Mouse (Mus musculus) T-helper 1 cell (primary cell): ENCODE measurements around the gene Apoe.
"Not testable (repeated sequence)": the region's sequence is repeated elsewhere in the genome, so short reads cannot be mapped to it uniquely, and the experiment has no call there.

Experiments
- in situ Hi-C: fragments of 300-600 bp; cut with MboI, MseI; formaldehyde crosslinking; loops from one replicate; pipeline ENCODE4 v1.15.1; 2025; ENCODE audit warnings: high pct_unique_total_duplicates

Apoe gene

GRCm38 (mm10) chr7:19691873-19692865 is 6.8 kb downstream of the Apoe start, which contains the start of gene Apoc1:
Gene Apoc1 (minus strand): TSS chr7:19692660.
- in situ Hi-C loops = no loop called here

GRCm38 (mm10) chr7:19691434-19691833 is 7.6 kb downstream of the Apoe start:
- in situ Hi-C loops = no loop called here

GRCm38 (mm10) chr7:19690845-19691244 is 8.1 kb downstream of the Apoe start:
- in situ Hi-C loops = no loop called here

- in situ Hi-C loops = no loop called here
These were observed 10.4 kb downstream of the Apoe start for GRCm38 (mm10) chr7:19688611-19689010.

GRCm38 (mm10) chr7:19688101-19688500 is 10.9 kb downstream of the Apoe start:
- in situ Hi-C loops = no loop called here

GRCm38 (mm10) chr7:19686927-19687583 is 11.9 kb downstream of the Apoe start:
- in situ Hi-C loops = not testable (repeated sequence)

GRCm38 (mm10) chr7:19686521-19686920 is 12.5 kb downstream of the Apoe start:
- in situ Hi-C loops = no loop called here

GRCm38 (mm10) chr7:19685374-19685773 is 13.6 kb downstream of the Apoe start:
- in situ Hi-C loops = no loop called here

- in situ Hi-C loops = no loop called here
These were observed 15.2 kb downstream of the Apoe start for GRCm38 (mm10) chr7:19683771-19684201.

- in situ Hi-C loops = no loop called here
These were observed 16.0 kb downstream of the Apoe start for GRCm38 (mm10) chr7:19682979-19683378.

GRCm38 (mm10) chr7:19681202-19681694 is 17.7 kb downstream of the Apoe start, which contains the start of the genes Gm44805 and Apoc4:
Gene Gm44805 (minus strand): TSS chr7:19681423.
Gene Apoc4 (minus strand): TSS chr7:19681479.
- in situ Hi-C loops = no loop called here

- in situ Hi-C loops = no loop called here
These were observed 18.3 kb downstream of the Apoe start for GRCm38 (mm10) chr7:19680702-19681101.

GRCm38 (mm10) chr7:19678901-19679300 is 20.1 kb downstream of the Apoe start:
- in situ Hi-C loops = no loop called here

- in situ Hi-C loops = no loop called here
These were observed 21.1 kb downstream of the Apoe start, which contains the start of gene Apoc2 for GRCm38 (mm10) chr7:19677872-19678271. Gene Apoc2 (minus strand): TSS chr7:19677941.

- in situ Hi-C loops = no loop called here
These were observed 22.3 kb downstream of the Apoe start for GRCm38 (mm10) chr7:19676662-19677061.

- in situ Hi-C loops = no loop called here
These were observed 23.2 kb downstream of the Apoe start for GRCm38 (mm10) chr7:19675824-19676223.

- in situ Hi-C loops = no loop called here
These were observed 25.8 kb downstream of the Apoe start for GRCm38 (mm10) chr7:19673083-19673699.

- in situ Hi-C loops = no loop called here
These were observed 27.5 kb downstream of the Apoe start for GRCm38 (mm10) chr7:19671511-19671910.

GRCm38 (mm10) chr7:19668947-19669721 is 29.9 kb downstream of the Apoe start:
- in situ Hi-C loops = no loop called here

GRCm38 (mm10) chr7:19667434-19667833 is 31.6 kb downstream of the Apoe start:
- in situ Hi-C loops = no loop called here

GRCm38 (mm10) chr7:19666750-19667149 is 32.2 kb downstream of the Apoe start:
- in situ Hi-C loops = no loop called here
